Mouse (Mus musculus) hindbrain, embryonic 13.5 days (tissue): ENCODE results near the gene Slc35a3. TPM values are rescaled to one million over a fixed set of nuclear protein-coding genes. Genes with fewer than 3 reads are reported as not detected.
A peak's percentile ranks its signal among the peaks of the same experiment; 100 is the strongest.

Experiments
- ATAC-seq: fragments of 200-750 bp; cut with Nextera tagmentation; 2 replicates; pipeline ENCODE4 v1.8.0; 2017; ENCODE audit warnings: moderate TSS enrichment; ENCODE audit not compliant: low FRiP score
- H3K27ac ChIP-seq: fragments of 300-500 bp; sonication (generic); 2 replicates; pipeline ENCODE4 v1.5.1; 2015; ENCODE audit warnings: inconsistent platforms, mild to moderate bottlenecking, moderate library complexity
- H3K27me3 ChIP-seq: fragments of 300-500 bp; sonication (generic); 2 replicates; pipeline ENCODE4 v1.6.1; 2015; ENCODE audit warnings: mild to moderate bottlenecking, inconsistent platforms
- H3K36me3 ChIP-seq: fragments of 300-500 bp; sonication (generic); 2 replicates; pipeline ENCODE4 v1.6.1; 2015; ENCODE audit warnings: mild to moderate bottlenecking, inconsistent platforms
- H3K4me1 ChIP-seq: fragments of 300-500 bp; sonication (generic); replicated peaks from 2 replicates; pipeline ENCODE4 v1.6.1; 2015; ENCODE audit warnings: inconsistent platforms
- H3K4me2 ChIP-seq: fragments of 300-500 bp; sonication (generic); 2 replicates; pipeline ENCODE4 v1.6.1; 2015; ENCODE audit warnings: inconsistent platforms, mild to moderate bottlenecking, moderate library complexity
- H3K4me3 ChIP-seq: fragments of 300-500 bp; sonication (generic); 2 replicates; pipeline ENCODE4 v1.5.1; 2015; ENCODE audit warnings: mild to moderate bottlenecking, inconsistent platforms
- H3K9ac ChIP-seq: fragments of 300-500 bp; sonication (generic); 2 replicates; pipeline ENCODE4 v1.6.1; 2015; ENCODE audit warnings: mild to moderate bottlenecking, inconsistent platforms
- H3K9me3 ChIP-seq: fragments of 300-500 bp; sonication (generic); 2 replicates; pipeline ENCODE4 v1.6.1; 2016; ENCODE audit warnings: inconsistent platforms
- WGBS: fragments of 180-500 bp; shearing (Covaris S2); methylation state at CpG from one replicate; pipeline ENCODE4 v1.1.7; 2015; 5-methylcytosine and 5-hydroxymethylcytosine counted together
- polyA plus RNA-seq: library from polyadenylated mRNA; unstranded; fragments of >200 nt; fragmentation: Nextera tagmentation; extraction: Ambion mirVana; gene quantifications from 2 replicates; pipeline ENCODE4 v1.2.1, GENCODE M21; 2015

Slc35a3 gene
- polyA plus RNA-seq, 1 experiment from 2014 or later: 7.6 TPM

GRCm38 (mm10) chr3:116652033-116652446 lies 60.6 kb downstream of the Slc35a3 start:
- Histone ChIP-seq H3K27ac (no peak overlapping the region), H3K9ac (no peak overlapping the region), H3K4me1 (peaks cover 17% of the 10 kb centered on the region), H3K4me2 (no peak overlapping the region), H3K36me3 (peaks cover 19% of the 10 kb centered on the region), H3K27me3 (no peaks in the 10 kb centered on the region), H3K9me3 (no peaks in the 10 kb centered on the region), H3K4me3 (no peak overlapping the region)
- WGBS: 66% methylated on average over 3 of the region's 3 CpGs
- peak; percentile 66; the same call in 1 of the 2 replicates for ATAC-seq

- H3K4me2 ChIP-seq: no peak overlapping the region
- H3K36me3 ChIP-seq: peaks cover 31% of the 10 kb centered on the region
- no peaks in the 10 kb centered on the region for H3K27me3 ChIP-seq
- 98% methylated on average over 9 of the region's 9 CpGs for WGBS
- ATAC-seq: no peak
- H3K9me3 ChIP-seq: no peaks in the 10 kb centered on the region
- H3K4me3 ChIP-seq: no peak overlapping the region
- peaks cover 11% of the 10 kb centered on the region for H3K4me1 ChIP-seq
- H3K9ac ChIP-seq: no peak overlapping the region
- no peak overlapping the region for H3K27ac ChIP-seq
Observed at GRCm38 (mm10) chr3:116650698-116651097, 61.9 kb downstream of the Slc35a3 start.

- Histone ChIP-seq H3K4me1 (peaks cover 9% of the 10 kb centered on the region), H3K27me3 (no peaks in the 10 kb centered on the region), H3K9me3 (no peaks in the 10 kb centered on the region), H3K4me3 (no peak overlapping the region), H3K27ac (no peak overlapping the region), H3K36me3 (peaks cover 47% of the 10 kb centered on the region), H3K4me2 (no peak overlapping the region), H3K9ac (no peak overlapping the region)
- WGBS: 94% methylated on average over 7 of the region's 7 CpGs
- no peak for ATAC-seq
Observed at GRCm38 (mm10) chr3:116648805-116649204, 63.8 kb downstream of the Slc35a3 start.

- no peaks in the 10 kb centered on the region for H3K27me3 ChIP-seq
- no peak overlapping the region for H3K4me2 ChIP-seq
- ATAC-seq: no peak
- WGBS: 90% methylated on average over 1 of the region's 1 CpGs
- H3K36me3 ChIP-seq: peaks cover 67% of the 10 kb centered on the region
- H3K27ac ChIP-seq: no peak overlapping the region
- H3K4me3 ChIP-seq: no peak overlapping the region
- H3K9me3 ChIP-seq: no peaks in the 10 kb centered on the region
- H3K9ac ChIP-seq: no peak overlapping the region
- no peaks in the 10 kb centered on the region for H3K4me1 ChIP-seq
Observed at GRCm38 (mm10) chr3:116646387-116646786, 66.2 kb downstream of the Slc35a3 start.

- Histone ChIP-seq H3K27me3 (no peaks in the 10 kb centered on the region), H3K4me2 (no peak overlapping the region), H3K4me1 (no peaks in the 10 kb centered on the region), H3K27ac (no peak overlapping the region), H3K36me3 (peaks cover 88% of the 10 kb centered on the region), H3K9ac (no peak overlapping the region), H3K4me3 (no peak overlapping the region), H3K9me3 (no peaks in the 10 kb centered on the region)
- ATAC-seq: no peak
- WGBS: 95% methylated on average over 2 of the region's 2 CpGs
Observed at GRCm38 (mm10) chr3:116642373-116642772, 70.3 kb downstream of the Slc35a3 start.

GRCm38 (mm10) chr3:116641811-116642371 lies 70.7 kb downstream of the Slc35a3 start:
- ATAC-seq: no peak
- no peak overlapping the region for H3K4me2 ChIP-seq
- H3K4me1 ChIP-seq: no peaks in the 10 kb centered on the region
- 95% methylated on average over 6 of the region's 6 CpGs for WGBS
- no peak overlapping the region for H3K27ac ChIP-seq
- H3K36me3 ChIP-seq: peaks cover 89% of the 10 kb centered on the region
- no peaks in the 10 kb centered on the region for H3K27me3 ChIP-seq
- H3K9me3 ChIP-seq: no peaks in the 10 kb centered on the region
- no peak overlapping the region for H3K4me3 ChIP-seq
- no peak overlapping the region for H3K9ac ChIP-seq

GRCm38 (mm10) chr3:116640024-116640423 lies 72.6 kb downstream of the Slc35a3 start:
- Histone ChIP-seq H3K9me3 (no peaks in the 10 kb centered on the region), H3K9ac (no peak overlapping the region), H3K36me3 (peaks cover 89% of the 10 kb centered on the region), H3K4me1 (peaks cover 6% of the 10 kb centered on the region), H3K27me3 (no peaks in the 10 kb centered on the region), H3K27ac (no peak overlapping the region), H3K4me2 (no peak overlapping the region), H3K4me3 (no peak overlapping the region)
- WGBS: 82% methylated on average over 1 of the region's 1 CpGs
- ATAC-seq: no peak

- Histone ChIP-seq H3K4me2 (no peak overlapping the region), H3K27ac (no peak overlapping the region), H3K9me3 (no peaks in the 10 kb centered on the region), H3K9ac (no peak overlapping the region), H3K4me1 (peaks cover 6% of the 10 kb centered on the region), H3K4me3 (no peak overlapping the region), H3K36me3 (peaks cover 92% of the 10 kb centered on the region), H3K27me3 (no peaks in the 10 kb centered on the region)
- ATAC-seq: no peak
- WGBS: 91% methylated on average over 7 of the region's 7 CpGs
Observed at GRCm38 (mm10) chr3:116638572-116638971, 74.1 kb downstream of the Slc35a3 start.

- H3K27ac ChIP-seq: no peak overlapping the region
- H3K9ac ChIP-seq: no peak overlapping the region
- H3K4me1 ChIP-seq: peaks cover 6% of the 10 kb centered on the region
- H3K9me3 ChIP-seq: no peaks in the 10 kb centered on the region
- WGBS: 91% methylated on average over 9 of the region's 9 CpGs
- no peak overlapping the region for H3K4me3 ChIP-seq
- peaks cover 91% of the 10 kb centered on the region for H3K36me3 ChIP-seq
- no peak for ATAC-seq
- no peaks in the 10 kb centered on the region for H3K27me3 ChIP-seq
- H3K4me2 ChIP-seq: no peak overlapping the region
Observed at GRCm38 (mm10) chr3:116637693-116638476, 74.7 kb downstream of the Slc35a3 start.

GRCm38 (mm10) chr3:116635799-116636198 lies 76.8 kb downstream of the Slc35a3 start:
- H3K27ac ChIP-seq: peak overlapping the region; percentile 66; the same call in 1 of the 2 replicates
- no peaks in the 10 kb centered on the region for H3K27me3 ChIP-seq
- H3K4me1 ChIP-seq: peaks cover 6% of the 10 kb centered on the region
- ATAC-seq: no peak
- 73% methylated on average over 5 of the region's 5 CpGs for WGBS
- H3K36me3 ChIP-seq: peaks cover 88% of the 10 kb centered on the region
- H3K9me3 ChIP-seq: no peaks in the 10 kb centered on the region
- H3K9ac ChIP-seq: no peak overlapping the region
- no peak overlapping the region for H3K4me3 ChIP-seq
- H3K4me2 ChIP-seq: no peak overlapping the region

GRCm38 (mm10) chr3:116634853-116635252 lies 77.8 kb downstream of the Slc35a3 start:
- H3K36me3 ChIP-seq: peaks cover 87% of the 10 kb centered on the region
- H3K27ac ChIP-seq: no peak overlapping the region
- no peaks in the 10 kb centered on the region for H3K9me3 ChIP-seq
- H3K9ac ChIP-seq: no peak overlapping the region
- no peak overlapping the region for H3K4me2 ChIP-seq
- ATAC-seq: no peak
- H3K4me1 ChIP-seq: peaks cover 6% of the 10 kb centered on the region
- H3K4me3 ChIP-seq: no peak overlapping the region
- 97% methylated on average over 8 of the region's 8 CpGs for WGBS
- no peaks in the 10 kb centered on the region for H3K27me3 ChIP-seq

- WGBS: 94% methylated on average over 3 of the region's 3 CpGs
- no peak overlapping the region for H3K27ac ChIP-seq
- H3K4me1 ChIP-seq: peaks cover 6% of the 10 kb centered on the region
- H3K9me3 ChIP-seq: no peaks in the 10 kb centered on the region
- no peaks in the 10 kb centered on the region for H3K27me3 ChIP-seq
- no peak overlapping the region for H3K4me3 ChIP-seq
- ATAC-seq: no peak
- peaks cover 79% of the 10 kb centered on the region for H3K36me3 ChIP-seq
- H3K9ac ChIP-seq: no peak overlapping the region
- H3K4me2 ChIP-seq: no peak overlapping the region
Observed at GRCm38 (mm10) chr3:116634091-116634490, 78.5 kb downstream of the Slc35a3 start.

- no peaks in the 10 kb centered on the region for H3K27me3 ChIP-seq
- H3K27ac ChIP-seq: no peak overlapping the region
- no peaks in the 10 kb centered on the region for H3K9me3 ChIP-seq
- 91% methylated on average over 3 of the region's 3 CpGs for WGBS
- ATAC-seq: no peak
- H3K4me2 ChIP-seq: no peak overlapping the region
- H3K4me3 ChIP-seq: no peak overlapping the region
- peaks cover 68% of the 10 kb centered on the region for H3K36me3 ChIP-seq
- no peak overlapping the region for H3K9ac ChIP-seq
- H3K4me1 ChIP-seq: peaks cover 6% of the 10 kb centered on the region
Observed at GRCm38 (mm10) chr3:116632971-116633370, 79.7 kb downstream of the Slc35a3 start.
